Mouse (Mus musculus): Measurements from ENCODE around the gene Olfr316. TPM values are rescaled to one million over a fixed set of nuclear protein-coding genes. Genes with fewer than 3 reads are reported as not detected.

Olfr316 gene
- total and polyA plus RNA-seq, 2 experiments from 2014 or later: not detected

DNA sequence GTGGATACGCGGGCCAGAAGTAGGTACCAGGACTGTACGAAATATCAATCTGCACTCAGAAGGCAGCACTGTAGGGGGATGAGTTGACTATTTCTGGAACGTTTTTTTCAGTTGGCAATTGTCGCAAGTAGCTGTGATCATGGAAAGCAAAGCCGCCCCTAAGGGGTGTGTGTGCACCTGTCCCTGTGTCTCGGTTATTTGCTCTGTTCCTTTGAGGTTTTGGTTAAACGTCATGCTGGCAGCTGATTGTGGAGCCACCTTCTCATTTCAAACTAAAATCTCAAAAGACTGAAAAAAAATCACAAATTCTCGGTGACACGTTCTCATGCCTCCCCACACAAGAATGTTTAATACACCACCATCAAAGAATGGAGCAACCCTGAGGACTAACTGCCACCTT is 35.1 kb downstream of the Olfr316 start:
- ATAC-seq (ENCODE audit: insufficient read depth, low read depth) (no peak), DNase-seq (ENCODE audit: low spot score) (no peak)
- Histone ChIP-seq H3K4me3 (ENCODE audit: low read depth, low read length) (no peak overlapping the region), H3K4me2 (ENCODE audit: low read depth, low read length) (no peak overlapping the region), H3K36me3 (replicated peaks; ENCODE audit: control insufficient read depth, insufficient read depth, low read length) (no peaks in the 10 kb centered on the region), H3K9ac (replicated peaks; ENCODE audit: low read depth, low read length) (no peak overlapping the region), H3K27me3 (ENCODE audit: control insufficient read depth, insufficient read depth, low read length) (no peaks in the 10 kb centered on the region), H3K27ac (ENCODE audit: low read depth) (no peak overlapping the region), H3K9me3 (replicated peaks; ENCODE audit: control insufficient read depth, low read length) (no peaks in the 10 kb centered on the region), H3K4me1 (ENCODE audit: control insufficient read depth, insufficient read depth) (peaks cover 4% of the 10 kb centered on the region)
- no peak for TF ChIP-seq EP300 (IDR thresholded peaks at IDR 0.05; ENCODE audit: low read depth)
- no peak for TF ChIP-seq CTCF (IDR thresholded peaks at IDR 0.05; ENCODE audit: low read depth)
- 82% methylated on average over 10 of the region's 10 CpGs for whole genome bisulfite sequencing

DNA sequence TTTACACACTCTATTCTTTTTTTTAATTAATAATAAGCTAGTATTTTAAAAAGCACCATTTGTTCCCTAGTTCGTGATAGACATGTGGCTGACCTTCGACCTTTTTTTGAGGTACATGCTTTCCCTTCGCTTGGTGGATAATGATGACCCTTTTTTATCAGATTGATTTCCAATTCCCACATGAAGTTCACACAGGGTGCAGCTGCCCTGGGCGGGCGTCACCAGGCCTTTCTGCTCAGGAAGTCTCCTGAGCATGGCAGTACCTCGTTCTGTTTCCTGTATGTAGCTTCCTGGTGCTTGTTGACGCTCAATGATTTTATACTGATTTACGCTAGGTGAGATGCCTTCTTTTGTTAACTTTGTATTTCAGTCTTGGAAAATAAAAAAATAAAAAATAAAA is 35.8 kb downstream of the Olfr316 start:
- ATAC-seq (ENCODE audit: insufficient read depth, low read depth) (no peak), DNase-seq (ENCODE audit: low spot score) (no peak)
- no peak overlapping the region for H3K4me2 ChIP-seq (ENCODE audit: low read depth, low read length)
- 76% methylated on average over 8 of the region's 8 CpGs for WGBS
- no peaks in the 10 kb centered on the region for H3K36me3 ChIP-seq (replicated peaks; ENCODE audit: control insufficient read depth, insufficient read depth, low read length)
- no peak overlapping the region for H3K9ac ChIP-seq (replicated peaks; ENCODE audit: low read depth, low read length)
- TF ChIP-seq CTCF (IDR thresholded peaks at IDR 0.05; ENCODE audit: low read depth): no peak
- TF ChIP-seq EP300 (IDR thresholded peaks at IDR 0.05; ENCODE audit: low read depth): no peak
- no peaks in the 10 kb centered on the region; the same call in 1 of the 2 replicates for H3K4me1 ChIP-seq (ENCODE audit: control insufficient read depth, insufficient read depth)
- no peak overlapping the region for H3K4me3 ChIP-seq (ENCODE audit: low read depth, low read length)
- no peak overlapping the region for H3K27ac ChIP-seq (ENCODE audit: low read depth)
- no peaks in the 10 kb centered on the region for H3K27me3 ChIP-seq (ENCODE audit: control insufficient read depth, insufficient read depth, low read length)
- no peaks in the 10 kb centered on the region for H3K9me3 ChIP-seq (replicated peaks; ENCODE audit: control insufficient read depth, low read length)

DNA sequence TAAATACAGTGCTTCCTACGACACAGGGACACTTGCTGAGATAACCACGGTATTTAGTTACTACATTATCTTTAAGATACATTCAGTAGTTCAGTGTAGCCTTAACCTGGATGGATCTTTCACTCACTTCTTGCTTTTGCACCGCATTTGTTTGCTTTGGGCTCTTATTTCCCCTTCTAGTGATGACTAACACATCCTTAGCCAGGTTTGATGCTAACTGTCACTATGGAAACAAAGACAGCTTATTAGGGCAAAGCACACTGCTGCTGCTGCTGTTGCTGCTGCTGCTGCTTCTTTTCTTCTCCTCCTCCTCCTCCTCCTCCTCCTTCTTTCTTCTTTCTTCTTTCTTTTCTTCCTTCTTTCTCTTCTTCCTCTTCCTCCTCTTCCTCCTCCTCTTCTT is 37.0 kb downstream of the Olfr316 start:
- no peak for TF ChIP-seq CTCF (IDR thresholded peaks at IDR 0.05; ENCODE audit: low read depth)
- TF ChIP-seq EP300 (IDR thresholded peaks at IDR 0.05; ENCODE audit: low read depth): no peak
- H3K9me3 ChIP-seq (replicated peaks; ENCODE audit: control insufficient read depth, low read length): no peaks in the 10 kb centered on the region
- no peak overlapping the region for H3K4me3 ChIP-seq (ENCODE audit: low read depth, low read length)
- H3K36me3 ChIP-seq (replicated peaks; ENCODE audit: control insufficient read depth, insufficient read depth, low read length): no peaks in the 10 kb centered on the region
- H3K27me3 ChIP-seq (ENCODE audit: control insufficient read depth, insufficient read depth, low read length): no peaks in the 10 kb centered on the region
- no peaks in the 10 kb centered on the region; the same call in 1 of the 2 replicates for H3K4me1 ChIP-seq (ENCODE audit: control insufficient read depth, insufficient read depth)
- no peak overlapping the region for H3K4me2 ChIP-seq (ENCODE audit: low read depth, low read length)
- DNase-seq (ENCODE audit: low spot score) (no peak), ATAC-seq (ENCODE audit: insufficient read depth, low read depth) (no peak)
- 17% methylated on average over 3 of the region's 3 CpGs for WGBS
- no peak overlapping the region for H3K9ac ChIP-seq (replicated peaks; ENCODE audit: low read depth, low read length)
- no peak overlapping the region for H3K27ac ChIP-seq (ENCODE audit: low read depth)

GRCm38 (mm10) chr11:58790053-58790452 is 37.5 kb downstream of the Olfr316 start:
- Histone ChIP-seq H3K4me1 (ENCODE audit: control insufficient read depth, insufficient read depth) (no peaks in the 10 kb centered on the region), H3K27me3 (ENCODE audit: control insufficient read depth, insufficient read depth, low read length) (no peaks in the 10 kb centered on the region), H3K9me3 (replicated peaks; ENCODE audit: control insufficient read depth, low read length) (no peaks in the 10 kb centered on the region), H3K9ac (replicated peaks; ENCODE audit: low read depth, low read length) (no peak overlapping the region), H3K27ac (ENCODE audit: low read depth) (no peak overlapping the region), H3K4me2 (ENCODE audit: low read depth, low read length) (no peak overlapping the region), H3K36me3 (replicated peaks; ENCODE audit: control insufficient read depth, insufficient read depth, low read length) (no peaks in the 10 kb centered on the region), H3K4me3 (ENCODE audit: low read depth, low read length) (no peak overlapping the region)
- ATAC-seq (ENCODE audit: insufficient read depth, low read depth): no peak
- WGBS: 38% methylated on average over 2 of the region's 2 CpGs
- DNase-seq (ENCODE audit: low spot score): no peak
- TF ChIP-seq CTCF (IDR thresholded peaks at IDR 0.05; ENCODE audit: low read depth) (no peak), EP300 (IDR thresholded peaks at IDR 0.05; ENCODE audit: low read depth) (no peak)

GRCm38 (mm10) chr11:58790646-58791045 is 38.1 kb downstream of the Olfr316 start:
- WGBS: 54% methylated on average over 6 of the region's 6 CpGs
- Histone ChIP-seq H3K36me3 (replicated peaks; ENCODE audit: control insufficient read depth, insufficient read depth, low read length) (no peaks in the 10 kb centered on the region), H3K9me3 (replicated peaks; ENCODE audit: control insufficient read depth, low read length) (no peaks in the 10 kb centered on the region), H3K9ac (replicated peaks; ENCODE audit: low read depth, low read length) (no peak overlapping the region), H3K4me1 (ENCODE audit: control insufficient read depth, insufficient read depth) (no peaks in the 10 kb centered on the region), H3K27ac (ENCODE audit: low read depth) (no peak overlapping the region), H3K4me2 (ENCODE audit: low read depth, low read length) (no peak overlapping the region), H3K4me3 (ENCODE audit: low read depth, low read length) (no peak overlapping the region), H3K27me3 (ENCODE audit: control insufficient read depth, insufficient read depth, low read length) (no peaks in the 10 kb centered on the region)
- DNase-seq (ENCODE audit: low spot score): no peak
- ATAC-seq (ENCODE audit: insufficient read depth, low read depth): no peak
- TF ChIP-seq EP300 (IDR thresholded peaks at IDR 0.05; ENCODE audit: low read depth) (no peak), CTCF (IDR thresholded peaks at IDR 0.05; ENCODE audit: low read depth) (no peak)

DNA sequence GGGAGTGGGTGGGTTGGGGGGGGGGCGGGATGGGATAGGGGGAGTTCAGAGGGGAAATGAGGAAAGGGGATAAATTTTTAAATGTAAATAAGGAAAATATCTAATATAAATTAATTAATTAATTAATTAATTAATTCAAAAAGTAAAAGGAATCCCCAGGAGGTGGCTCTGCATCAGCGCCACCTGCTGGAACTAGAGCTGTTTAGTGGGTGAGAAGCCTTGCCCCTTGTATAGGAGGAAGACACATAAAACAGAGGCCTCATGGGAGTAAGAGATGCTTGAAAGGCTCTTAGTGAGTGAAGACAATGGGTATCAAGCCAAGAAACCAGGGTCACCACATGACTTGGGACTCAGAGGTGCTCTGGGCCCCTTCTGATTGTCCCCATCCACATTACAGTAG is 43.3 kb downstream of the Olfr316 start:
- WGBS: 80% methylated on average over 2 of the region's 2 CpGs
- Histone ChIP-seq H3K36me3 (replicated peaks; ENCODE audit: control insufficient read depth, insufficient read depth, low read length) (no peaks in the 10 kb centered on the region), H3K4me1 (ENCODE audit: control insufficient read depth, insufficient read depth) (no peaks in the 10 kb centered on the region), H3K9me3 (replicated peaks; ENCODE audit: control insufficient read depth, low read length) (no peaks in the 10 kb centered on the region), H3K4me3 (ENCODE audit: low read depth, low read length) (no peak overlapping the region), H3K9ac (replicated peaks; ENCODE audit: low read depth, low read length) (no peak overlapping the region), H3K27ac (ENCODE audit: low read depth) (no peak overlapping the region), H3K27me3 (ENCODE audit: control insufficient read depth, insufficient read depth, low read length) (no peaks in the 10 kb centered on the region), H3K4me2 (ENCODE audit: low read depth, low read length) (no peak overlapping the region)
- TF ChIP-seq EP300 (IDR thresholded peaks at IDR 0.05; ENCODE audit: low read depth) (no peak), CTCF (IDR thresholded peaks at IDR 0.05; ENCODE audit: low read depth) (no peak)
- no peak for ATAC-seq (ENCODE audit: insufficient read depth, low read depth)
- no peak for DNase-seq (ENCODE audit: low spot score)

Data from heart, postnatal 0 days (tissue).